Mouse (Mus musculus) myocyte (in vitro differentiated cells): Measurements from ENCODE around the gene Mdp1. TPM values are rescaled to one million over a fixed set of nuclear protein-coding genes. Genes with fewer than 3 reads are reported as not detected.
A peak's percentile ranks its signal among the peaks of the same experiment; 100 is the strongest.

ENCODE experiments used
- H3K27me3 ChIP-seq: one replicate; pipeline ENCODE4 v1.6.1; 2011; ENCODE audit not compliant: control insufficient read depth, insufficient read depth, insufficient read length
- H3K36me3 ChIP-seq: one replicate; pipeline ENCODE4 v1.6.1; 2011; ENCODE audit not compliant: control insufficient read depth, insufficient read depth
- H3K4me2 ChIP-seq: one replicate; pipeline ENCODE4 v1.6.1; 2011; ENCODE audit warnings: low read depth, control low read depth
- H3K4me3 ChIP-seq: one replicate; pipeline ENCODE4 v1.5.1; 2011; ENCODE audit warnings: mild to moderate bottlenecking, control low read depth, moderate library complexity
- H3K79me2 ChIP-seq: one replicate; pipeline ENCODE4 v1.6.1; 2011; ENCODE audit not compliant: control insufficient read depth, insufficient read depth
- H3ac ChIP-seq: one replicate; pipeline ENCODE4 v1.6.1; 2011; ENCODE audit not compliant: control insufficient read depth, insufficient read length
- CEBPB ChIP-seq: IDR thresholded peaks from 2 replicates; pipeline ENCODE4 v1.6.1; 2011; ENCODE audit warnings: mild to moderate bottlenecking, moderate library complexity; ENCODE audit not compliant: poor library complexity, insufficient read depth, severe bottlenecking
- E2F4 ChIP-seq: IDR thresholded peaks from one replicate; pipeline ENCODE4 v1.6.1; 2011; ENCODE audit warnings: mild to moderate bottlenecking, control low read depth, moderate library complexity; ENCODE audit not compliant: insufficient read depth
- MAX ChIP-seq: IDR thresholded peaks from one replicate; pipeline ENCODE4 v1.6.1; 2011; ENCODE audit warnings: low read depth, mild to moderate bottlenecking, control low read depth
- MYOD1 ChIP-seq, 3 experiments: IDR thresholded peaks; one replicate each; pipeline ENCODE4 v1.6.1; 2011; ENCODE audit warnings: control low read depth in 2 of 3, low read depth in 2 of 3, mild to moderate bottlenecking in 2 of 3, moderate library complexity in 1 of 3; ENCODE audit not compliant: insufficient read length in 2 of 3, control insufficient read depth in 1 of 3
- MYOG ChIP-seq, 3 experiments: IDR thresholded peaks; one replicate each; pipeline ENCODE4 v1.6.1; 2011; ENCODE audit warnings: control low read depth in 2 of 3, low read depth in 2 of 3, mild to moderate bottlenecking in 2 of 3; ENCODE audit not compliant: insufficient read length in 2 of 3, control insufficient read depth in 1 of 3, insufficient read depth in 1 of 3
- POLR2A ChIP-seq: IDR thresholded peaks from one replicate; pipeline ENCODE4 v1.6.1; 2011; ENCODE audit warnings: low read depth, mild to moderate bottlenecking, control low read depth, moderate library complexity; ENCODE audit not compliant: insufficient read length
- POLR2AphosphoS2 ChIP-seq: IDR thresholded peaks from one replicate; pipeline ENCODE4 v1.6.1; 2011; ENCODE audit warnings: low read depth, control low read depth; ENCODE audit not compliant: insufficient read length
- REST ChIP-seq: IDR thresholded peaks from one replicate; pipeline ENCODE4 v1.6.1; 2011; ENCODE audit warnings: mild to moderate bottlenecking, control low read depth, moderate library complexity; ENCODE audit not compliant: insufficient read depth, insufficient read length
- SRF ChIP-seq: IDR thresholded peaks from one replicate; pipeline ENCODE4 v1.6.1; 2011; ENCODE audit warnings: low read depth; ENCODE audit not compliant: control insufficient read depth, insufficient read length
- TCF12 ChIP-seq: IDR thresholded peaks from one replicate; pipeline ENCODE4 v1.6.1; 2011; ENCODE audit warnings: mild to moderate bottlenecking, control low read depth; ENCODE audit not compliant: poor library complexity, insufficient read depth, severe bottlenecking
- TCF3 ChIP-seq: IDR thresholded peaks from one replicate; pipeline ENCODE4 v1.6.1; 2011; ENCODE audit warnings: low read depth, control low read depth; ENCODE audit not compliant: insufficient read length
- USF1 ChIP-seq: IDR thresholded peaks from one replicate; pipeline ENCODE4 v1.6.1; 2011; ENCODE audit warnings: low read depth, mild to moderate bottlenecking, control low read depth, moderate library complexity
- polyA plus RNA-seq: library from polyadenylated mRNA; unstranded; fragments of >200 nt; fragmentation: generic; extraction: Trizol; gene quantifications from one replicate; pipeline ENCODE4 v1.2.1, GENCODE M21; 2012; ENCODE audit warnings: missing spikeins

Gene Mdp1
- polyA plus RNA-seq, 1 experiment = 21.3 TPM

DNA sequence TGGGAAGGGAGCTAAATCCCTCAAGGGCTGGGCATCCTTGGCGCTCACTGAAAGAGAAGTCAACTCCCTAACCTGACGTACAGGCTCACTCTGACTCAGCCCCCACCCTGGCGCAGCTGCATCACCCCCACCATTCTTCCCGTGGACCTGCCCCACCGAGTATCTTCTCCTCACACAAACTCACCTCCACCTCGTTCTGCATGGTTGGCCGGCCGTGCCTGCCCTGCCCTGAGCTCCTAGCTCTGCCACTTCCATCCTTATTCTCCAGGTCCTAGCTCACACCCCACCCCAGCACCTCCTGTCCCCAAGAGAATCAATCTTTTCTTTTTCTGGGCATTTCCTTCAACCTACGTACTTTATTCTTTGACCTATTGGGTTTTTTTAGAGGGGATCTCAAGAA, 40.8 kb upstream of the Mdp1 start:
- TF ChIP-seq TCF12 (no peak), CEBPB (no peak), POLR2A (no peak), TCF3 (no peak), POLR2AphosphoS2 (no peak), USF1 (no peak), REST (no peak), MYOG (IDR thresholded peaks at IDR 0.05; ENCODE audit: control insufficient read depth in 1 of 3, insufficient read depth in 1 of 3, insufficient read length in 2 of 3, low read depth in 2 of 3) (no peak), E2F4 (no peak), SRF (no peak), MAX (no peak), MYOD1 (IDR thresholded peaks at IDR 0.05; ENCODE audit: control insufficient read depth in 1 of 3, insufficient read length in 2 of 3, low read depth in 2 of 3) (no peak)
- Histone ChIP-seq H3K79me2 (no peaks in the 10 kb centered on the region), H3ac (no peak overlapping the region), H3K36me3 (no peaks in the 10 kb centered on the region), H3K4me3 (no peak overlapping the region), H3K27me3 (peaks cover 4% of the 10 kb centered on the region), H3K4me2 (no peak overlapping the region)

GRCm38 (mm10) chr14:55697226-55697625, 36.9 kb upstream of the Mdp1 start:
- Histone ChIP-seq H3K4me3 (no peak overlapping the region), H3ac (no peak overlapping the region), H3K4me2 (no peak overlapping the region), H3K36me3 (no peaks in the 10 kb centered on the region), H3K79me2 (no peaks in the 10 kb centered on the region), H3K27me3 (peaks cover 4% of the 10 kb centered on the region)
- TF ChIP-seq E2F4 (no peak), MYOG (IDR thresholded peaks at IDR 0.05; ENCODE audit: control insufficient read depth in 1 of 3, insufficient read depth in 1 of 3, insufficient read length in 2 of 3, low read depth in 2 of 3) (no peak), POLR2AphosphoS2 (no peak), REST (no peak), USF1 (no peak), MAX (no peak)

DNA sequence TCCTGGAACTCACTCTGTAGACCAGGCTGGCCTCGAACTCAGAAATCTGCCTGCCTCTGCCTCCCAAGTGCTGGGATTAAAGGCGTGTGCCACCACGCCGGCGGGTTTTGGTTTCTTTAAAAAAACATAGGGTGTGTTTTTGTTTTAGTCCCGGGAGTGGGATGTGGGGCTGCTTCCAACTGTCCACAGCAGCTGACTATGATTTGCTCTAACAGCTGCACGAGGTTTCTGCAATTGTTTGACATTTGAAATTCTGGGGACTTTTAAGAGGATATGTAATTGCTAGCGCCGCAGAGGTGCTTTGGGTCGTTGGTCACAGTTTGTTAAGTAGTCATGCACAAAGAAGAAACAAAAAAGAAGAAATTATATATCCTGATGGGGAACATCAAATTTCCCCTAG, 29.1 kb upstream of the Mdp1 start:
- H3K4me3 ChIP-seq = no peak overlapping the region
- no peaks in the 10 kb centered on the region for H3K79me2 ChIP-seq
- no peaks in the 10 kb centered on the region for H3K36me3 ChIP-seq
- H3K4me2 ChIP-seq = no peak overlapping the region
- H3ac ChIP-seq = no peak overlapping the region
- H3K27me3 ChIP-seq = no peaks in the 10 kb centered on the region
- TF ChIP-seq POLR2AphosphoS2 = no peak
- peak in 2 of 3 experiments; percentile 16 to 27 for TF ChIP-seq MYOG (IDR thresholded peaks at IDR 0.05; ENCODE audit: control insufficient read depth in 1 of 3, insufficient read depth in 1 of 3, insufficient read length in 2 of 3, low read depth in 2 of 3)
- no peak for TF ChIP-seq SRF
- no peak for TF ChIP-seq POLR2A
- TF ChIP-seq TCF12 = peak; percentile 83
- TF ChIP-seq MAX = no peak
- TF ChIP-seq REST = no peak
- no peak for TF ChIP-seq E2F4
- peak; percentile 89 to 91 (median 90) for TF ChIP-seq MYOD1 (IDR thresholded peaks at IDR 0.05; ENCODE audit: control insufficient read depth in 1 of 3, insufficient read length in 2 of 3, low read depth in 2 of 3)
- peak; percentile 31 for TF ChIP-seq TCF3
- TF ChIP-seq USF1 = no peak
- TF ChIP-seq CEBPB = no peak

GRCm38 (mm10) chr14:55682118-55682493, 21.8 kb upstream of the Mdp1 start:
- Histone ChIP-seq H3K27me3 (no peaks in the 10 kb centered on the region), H3K36me3 (peaks cover 28% of the 10 kb centered on the region), H3K4me2 (peak overlapping the region; percentile 95), H3K79me2 (no peaks in the 10 kb centered on the region), H3K4me3 (peak overlapping the region; percentile 67), H3ac (peak overlapping the region; percentile 6)
- TF ChIP-seq MYOG (IDR thresholded peaks at IDR 0.05; ENCODE audit: control insufficient read depth in 1 of 3, insufficient read depth in 1 of 3, insufficient read length in 2 of 3, low read depth in 2 of 3) (no peak), CEBPB (no peak), SRF (no peak)

GRCm38 (mm10) chr14:55681160-55682117, 21.1 kb upstream of the Mdp1 start, which contains the start of gene Tinf2:
Gene Tinf2, minus strand, starts transcription at chr14:55681820.
- TF ChIP-seq MAX (no peak), POLR2A (peak; percentile 31), CEBPB (no peak), POLR2AphosphoS2 (peak; percentile 72), MYOG (IDR thresholded peaks at IDR 0.05; ENCODE audit: control insufficient read depth in 1 of 3, insufficient read depth in 1 of 3, insufficient read length in 2 of 3, low read depth in 2 of 3) (peak in 1 of 3 experiments; percentile 42), MYOD1 (IDR thresholded peaks at IDR 0.05; ENCODE audit: control insufficient read depth in 1 of 3, insufficient read length in 2 of 3, low read depth in 2 of 3) (peak in 1 of 3 experiments; percentile 20), TCF12 (no peak), E2F4 (peak; percentile 86), SRF (peak; percentile 73)
- peak within 1 kb of the TSS; percentile 67 for H3K4me3 ChIP-seq
- H3K79me2 ChIP-seq = no peaks in the 10 kb centered on the region
- peak within 1 kb of the TSS; percentile 95 for H3K4me2 ChIP-seq
- peaks cover 31% of the 10 kb centered on the region for H3K36me3 ChIP-seq
- H3K27me3 ChIP-seq = no peaks in the 10 kb centered on the region
- peak within 1 kb of the TSS; percentile 6 for H3ac ChIP-seq
